Mouse (Mus musculus) Patski (cell line): ENCODE measurements at regions not wholly inside any gene's neighbourhood (a gene's known extent, or its start where the extent isn't known, plus 50 kb on each side); places are given as distances from the start of the nearest gene placed in this dataset.

Experiments used
- ATAC-seq: fragments of 100-300 bp; one replicate; pipeline ENCODE4 v1.8.0; 2021
- CTCF ChIA-PET: fragments of 350-600 bp; sonication (Branson Sonifier 250); formaldehyde crosslinking; loops from one replicate; lab custom pipeline; 2022; ENCODE audit warnings: inconsistent platforms; lab: Charles Lee
- POLR2A ChIA-PET: fragments of 350-600 bp; sonication (Branson Sonifier 250); formaldehyde crosslinking; loops from one replicate; lab custom pipeline; 2022; ENCODE audit warnings: antibody characterized with exemption, inconsistent platforms; lab: Charles Lee
- DNase-seq: peaks from one replicate; pipeline ENCODE4 v3.0.0-alpha.2; 2011; ENCODE audit warnings: low read depth, low spot score
- H3K27me3 ChIP-seq: fragments of 371-371 bp; one replicate; pipeline ENCODE4 v1.5.1; 2021
- CTCF ChIP-seq: fragments of 100-300 bp; IDR thresholded peaks from one replicate; pipeline ENCODE4 v1.5.1; 2021
- in situ Hi-C: fragments of 300-500 bp; cut with MboI; formaldehyde crosslinking; loops from 3 replicates; pipeline ENCODE4 v1.11.1; 2018; ENCODE audit warnings: low pct_unique_long_range_greater_than_20kb, mixed read lengths

DNA sequence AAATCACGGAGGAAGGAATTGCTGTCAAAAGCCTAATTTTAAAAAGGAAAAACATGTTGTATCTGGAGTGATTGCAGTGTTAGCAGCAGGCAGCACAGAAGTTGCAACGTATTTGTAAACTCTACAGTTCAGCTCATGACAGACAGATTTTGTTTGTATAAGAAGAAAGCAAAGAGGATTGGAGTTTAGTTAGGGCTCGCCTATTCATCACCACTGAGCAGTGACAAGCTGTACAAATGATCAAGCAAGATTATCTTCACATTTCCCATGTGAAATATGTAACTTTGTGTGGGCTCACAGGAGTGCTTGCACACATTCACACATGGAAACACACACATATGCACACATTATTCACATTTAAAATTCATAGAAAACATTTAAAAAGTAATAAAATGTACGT, 57.5 kb upstream of the Cenpw start:
- ChIA-PET POLR2A (interaction anchor here (0.6 kb wide), 1 partner anchor 644 kb away, joined by 4 read pairs; no protein-coding TSS in a partner anchor), CTCF (no interaction called here)
- peaks cover 13% of the 10 kb centered on the region for H3K27me3 ChIP-seq
- ATAC-seq (no peak), DNase-seq (no peak)
- TF ChIP-seq CTCF = no peak
- in situ Hi-C loops = no loop called here
